Mouse (Mus musculus) embryonic facial prominence, embryonic 13.5 days (tissue): ENCODE measurements at regions not wholly inside any gene's neighbourhood (a gene's known extent, or its start where the extent isn't known, plus 50 kb on each side); places are given as distances from the start of the nearest gene placed in this dataset.

ENCODE experiments used
- ATAC-seq: fragments of 200-750 bp; cut with Nextera tagmentation; 2 replicates; pipeline ENCODE4 v1.8.0; 2017; ENCODE audit warnings: low read depth; ENCODE audit not compliant: insufficient number of reproducible peaks, insufficient read depth, low FRiP score, low TSS enrichment
- H3K27ac ChIP-seq: fragments of 300-500 bp; sonication (generic); 2 replicates; pipeline ENCODE4 v1.5.1; 2015; ENCODE audit warnings: moderate library complexity, mild to moderate bottlenecking, inconsistent platforms
- H3K27me3 ChIP-seq: fragments of 300-500 bp; sonication (generic); 2 replicates; pipeline ENCODE4 v1.6.1; 2015; ENCODE audit warnings: mild to moderate bottlenecking, inconsistent platforms
- H3K36me3 ChIP-seq: fragments of 300-500 bp; sonication (generic); 2 replicates; pipeline ENCODE4 v1.6.1; 2015; ENCODE audit warnings: mild to moderate bottlenecking, inconsistent platforms
- H3K4me1 ChIP-seq: fragments of 300-500 bp; sonication (generic); 2 replicates; pipeline ENCODE4 v1.6.1; 2015; ENCODE audit warnings: inconsistent platforms
- H3K4me2 ChIP-seq: fragments of 300-500 bp; sonication (generic); 2 replicates; pipeline ENCODE4 v1.6.1; 2015; ENCODE audit warnings: moderate library complexity, mild to moderate bottlenecking, inconsistent platforms
- H3K4me3 ChIP-seq: fragments of 300-500 bp; sonication (generic); 2 replicates; pipeline ENCODE4 v1.5.1; 2015; ENCODE audit warnings: mild to moderate bottlenecking, inconsistent platforms
- H3K9ac ChIP-seq: fragments of 300-500 bp; sonication (generic); 2 replicates; pipeline ENCODE4 v1.6.1; 2015; ENCODE audit warnings: mild to moderate bottlenecking, inconsistent platforms
- H3K9me3 ChIP-seq: fragments of 300-500 bp; sonication (generic); 2 replicates; pipeline ENCODE4 v1.6.1; 2016; ENCODE audit warnings: inconsistent platforms
- WGBS: fragments of 180-500 bp; shearing (Covaris S2); methylation state at CpG from one replicate; pipeline ENCODE4 v1.1.7; 2015; ENCODE audit warnings: mixed read lengths; 5-methylcytosine and 5-hydroxymethylcytosine counted together

- no peak overlapping the region for H3K4me3 ChIP-seq
- no peaks in the 10 kb centered on the region for H3K27me3 ChIP-seq
- no peaks in the 10 kb centered on the region for H3K36me3 ChIP-seq
- H3K9ac ChIP-seq: no peak overlapping the region
- ATAC-seq: no peak
- WGBS: 88% methylated on average over 4 of the region's 4 CpGs
- H3K27ac ChIP-seq: no peak overlapping the region
- H3K4me2 ChIP-seq: no peak overlapping the region
- no peaks in the 10 kb centered on the region for H3K4me1 ChIP-seq
- no peaks in the 10 kb centered on the region for H3K9me3 ChIP-seq
These were observed 214.5 kb upstream of the Nbea start for GRCm38 (mm10) chr3:56397851-56398496.

DNA sequence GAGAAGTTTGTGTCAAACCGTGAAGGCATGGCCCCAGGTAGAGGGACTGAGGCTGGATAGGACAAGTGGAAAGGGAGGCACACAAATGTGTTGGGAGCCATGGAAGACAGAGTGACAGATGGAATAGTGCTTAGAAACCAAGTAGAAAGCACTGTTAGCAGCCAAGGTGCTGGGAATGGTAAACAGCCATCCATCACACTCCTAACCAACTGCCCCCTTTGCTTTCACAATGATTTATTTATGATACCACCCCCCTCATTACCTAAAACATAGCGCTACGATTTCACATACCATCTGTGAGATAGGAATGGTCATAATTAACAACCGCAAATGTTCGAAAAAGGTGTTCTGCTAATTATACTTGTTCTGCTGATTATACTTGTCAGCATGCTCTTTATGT, 209.6 kb upstream of the Nbea start:
- Histone ChIP-seq H3K9ac (no peak overlapping the region), H3K4me1 (no peaks in the 10 kb centered on the region), H3K4me3 (no peak overlapping the region), H3K4me2 (no peak overlapping the region), H3K27me3 (no peaks in the 10 kb centered on the region), H3K9me3 (no peaks in the 10 kb centered on the region), H3K27ac (no peak overlapping the region), H3K36me3 (no peaks in the 10 kb centered on the region)
- WGBS: 88% methylated on average over 5 of the region's 5 CpGs
- no peak for ATAC-seq

DNA sequence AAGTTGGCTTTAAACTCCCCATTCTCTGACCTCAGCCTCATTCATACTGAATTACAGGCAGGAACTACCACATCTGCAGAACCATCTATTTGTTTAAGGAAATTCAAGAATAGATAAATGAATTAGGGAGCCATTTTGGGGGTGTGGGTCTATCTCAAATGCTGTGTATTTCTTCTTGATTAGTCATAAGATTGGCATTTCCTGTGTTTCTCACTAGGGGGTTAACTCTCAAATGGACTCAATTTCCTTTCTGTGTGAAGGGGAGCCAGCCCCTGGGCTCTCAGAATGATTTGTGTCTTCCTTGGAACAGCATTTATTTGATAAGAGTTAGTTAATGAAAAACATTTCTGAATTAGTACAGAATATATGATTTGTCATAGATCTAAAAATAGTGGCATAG, 196.8 kb upstream of the Nbea start:
- no peak overlapping the region for H3K27ac ChIP-seq
- H3K4me1 ChIP-seq: no peaks in the 10 kb centered on the region
- no peak overlapping the region for H3K9ac ChIP-seq
- H3K4me2 ChIP-seq: no peak overlapping the region
- ATAC-seq: no peak
- H3K4me3 ChIP-seq: no peak overlapping the region
- H3K27me3 ChIP-seq: no peaks in the 10 kb centered on the region
- H3K9me3 ChIP-seq: no peaks in the 10 kb centered on the region
- no peaks in the 10 kb centered on the region for H3K36me3 ChIP-seq

GRCm38 (mm10) chr3:56379500-56379899, 196.0 kb upstream of the Nbea start:
- WGBS: 71% methylated on average over 3 of the region's 3 CpGs
- Histone ChIP-seq H3K9me3 (no peaks in the 10 kb centered on the region), H3K4me1 (no peaks in the 10 kb centered on the region), H3K4me3 (no peak overlapping the region), H3K9ac (no peak overlapping the region), H3K27me3 (no peaks in the 10 kb centered on the region), H3K27ac (no peak overlapping the region), H3K4me2 (no peak overlapping the region), H3K36me3 (no peaks in the 10 kb centered on the region)
- ATAC-seq: no peak

DNA sequence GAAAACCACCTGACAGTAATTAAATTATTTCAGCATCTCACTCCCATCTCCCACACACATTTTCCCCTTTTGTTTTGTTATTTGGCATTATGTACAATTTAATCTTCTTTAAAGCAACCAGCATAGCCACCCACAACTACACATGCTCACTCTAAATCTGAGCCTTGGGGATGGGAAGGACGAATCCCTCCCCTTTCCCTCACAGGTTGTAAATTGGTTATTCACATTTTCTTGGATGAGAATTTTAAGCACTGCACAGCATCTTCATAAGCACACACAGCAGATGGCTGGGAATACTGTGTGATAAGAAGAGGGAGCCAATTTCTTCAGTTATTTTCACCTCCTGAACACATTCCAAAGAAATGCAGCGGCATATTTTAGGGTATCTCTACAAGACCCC, 179.0 kb upstream of the Nbea start:
- H3K9me3 ChIP-seq: no peaks in the 10 kb centered on the region
- ATAC-seq: no peak
- no peak overlapping the region for H3K4me2 ChIP-seq
- no peak overlapping the region for H3K27ac ChIP-seq
- 86% methylated on average over 2 of the region's 2 CpGs for whole genome bisulfite sequencing
- no peaks in the 10 kb centered on the region for H3K4me1 ChIP-seq
- H3K9ac ChIP-seq: no peak overlapping the region
- no peaks in the 10 kb centered on the region for H3K27me3 ChIP-seq
- no peak overlapping the region for H3K4me3 ChIP-seq
- no peaks in the 10 kb centered on the region for H3K36me3 ChIP-seq

DNA sequence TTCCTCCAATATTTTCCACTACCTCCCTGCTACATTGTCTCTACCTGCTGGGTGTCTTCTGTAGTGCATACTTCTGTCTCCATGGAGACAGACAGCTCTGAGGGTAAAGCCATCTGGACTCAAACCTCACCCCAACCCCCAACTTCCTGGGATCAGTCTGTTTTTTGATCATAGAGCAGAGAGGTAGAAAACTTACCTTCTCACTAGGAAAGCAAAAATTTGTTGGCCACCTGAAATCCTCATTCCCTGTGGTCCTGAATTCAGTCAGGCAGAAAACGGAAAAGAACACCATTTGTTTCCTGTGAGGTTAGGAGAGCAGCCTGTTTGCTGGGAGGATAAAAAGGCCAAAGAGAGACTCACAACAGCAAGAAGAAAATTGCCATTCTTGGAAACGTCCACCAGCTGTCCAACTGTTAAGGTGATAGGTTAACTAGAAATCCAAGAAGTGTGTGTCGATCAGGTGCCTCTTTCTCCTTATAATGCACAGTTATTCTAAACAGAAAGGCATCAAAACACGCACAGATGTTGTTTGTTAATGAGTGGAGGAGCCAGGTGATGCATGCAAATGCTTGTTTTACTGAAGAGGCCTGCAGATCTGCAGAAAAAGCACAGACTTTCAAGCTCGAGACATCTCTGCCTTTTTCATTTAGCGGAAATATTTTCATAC, 173.7 kb upstream of the Nbea start:
- no peaks in the 10 kb centered on the region for H3K36me3 ChIP-seq
- no peaks in the 10 kb centered on the region for H3K27me3 ChIP-seq
- H3K4me2 ChIP-seq: no peak overlapping the region
- no peak overlapping the region for H3K4me3 ChIP-seq
- H3K27ac ChIP-seq: no peak overlapping the region
- no peak overlapping the region for H3K9ac ChIP-seq
- no peaks in the 10 kb centered on the region for H3K9me3 ChIP-seq
- no peak for ATAC-seq
- WGBS: 51% methylated on average over 6 of the region's 6 CpGs
- H3K4me1 ChIP-seq: 0 out of 2 replicates have a peak, but pooled peaks cover 6% of the 10 kb centered on the region

DNA sequence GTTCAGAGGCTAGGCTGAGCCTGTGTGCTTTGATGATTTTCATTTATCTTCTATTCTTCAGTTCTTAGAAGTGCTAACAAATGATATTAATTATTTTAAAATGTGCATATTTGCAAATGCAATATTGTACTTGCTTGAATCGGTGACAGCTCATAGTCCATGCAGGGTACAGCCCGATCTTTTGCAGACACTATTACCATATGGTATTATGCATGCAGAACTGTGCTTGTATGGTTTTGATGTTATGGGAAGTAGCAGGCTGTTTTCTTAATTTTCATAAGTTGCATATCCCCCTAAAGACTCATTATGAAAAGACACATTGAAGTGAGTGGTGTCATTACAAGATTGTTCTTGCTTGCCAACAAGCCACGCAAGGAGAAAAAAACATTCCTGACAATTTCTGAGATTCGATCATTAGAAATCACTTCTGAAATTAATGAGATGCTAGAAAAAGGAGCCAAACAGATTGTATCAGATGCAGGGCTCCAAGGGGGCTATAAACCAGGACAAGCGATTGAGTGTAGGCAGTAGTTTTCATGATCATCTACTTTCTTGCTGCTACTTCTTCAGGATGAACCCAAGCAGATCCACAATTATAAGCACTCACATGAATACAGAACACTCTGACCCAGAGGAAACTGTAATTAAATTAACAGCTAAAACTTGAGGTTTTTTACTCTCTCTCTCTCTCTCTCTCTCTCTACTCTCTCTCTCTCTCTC, 172.8 kb upstream of the Nbea start:
- WGBS: 71% methylated on average over 5 of the region's 5 CpGs
- 0 out of 2 replicates have a peak, but pooled peaks cover 6% of the 10 kb centered on the region for H3K4me1 ChIP-seq
- no peaks in the 10 kb centered on the region for H3K27me3 ChIP-seq
- no peak overlapping the region for H3K9ac ChIP-seq
- no peak overlapping the region for H3K4me3 ChIP-seq
- H3K4me2 ChIP-seq: no peak overlapping the region
- no peaks in the 10 kb centered on the region for H3K9me3 ChIP-seq
- no peak for ATAC-seq
- no peaks in the 10 kb centered on the region for H3K36me3 ChIP-seq
- no peak overlapping the region for H3K27ac ChIP-seq
